Mouse (Mus musculus) frontal cortex, adult 2 months (tissue): ENCODE measurements around the gene Mum1. TPM values are rescaled to one million over a fixed set of nuclear protein-coding genes. Genes with fewer than 3 reads are reported as not detected.
"Not testable (repeated sequence)": the region's sequence is repeated elsewhere in the genome, so short reads cannot be mapped to it uniquely, and the experiment has no call there.

Experiments
- DNase-seq, 2 experiments: peaks; one replicate each; pipeline ENCODE4 v3.0.0; 2022; ENCODE audit warnings: low spot score in 1 of 2; ENCODE audit errors: extremely low spot score in 1 of 2
- polyA plus RNA-seq: library from polyadenylated mRNA; depleted of rRNA; stranded (reverse); fragments of >200 nt; gene quantifications from 2 replicates; pipeline ENCODE4 v1.2.3, GENCODE M21; 2012

Mum1 gene
- polyA plus RNA-seq, 1 experiment: 37.9 TPM

- no peak for DNase-seq
Measured at GRCm38 (mm10) chr10:80207676-80208075, 18.6 kb upstream of the Mum1 start.

- DNase-seq: no peak
Measured at GRCm38 (mm10) chr10:80208248-80208647, 18.0 kb upstream of the Mum1 start.

- peak in 1 of 2 experiments; percentile 58 for DNase-seq
Measured at GRCm38 (mm10) chr10:80208841-80209371, 17.3 kb upstream of the Mum1 start.

- DNase-seq: not testable (repeated sequence)
Measured at GRCm38 (mm10) chr10:80211547-80212103, 14.6 kb upstream of the Mum1 start.

- DNase-seq: no peak
Measured at GRCm38 (mm10) chr10:80215048-80215772, 11.0 kb upstream of the Mum1 start.

- DNase-seq: no peak
Measured at GRCm38 (mm10) chr10:80220676-80221075, 5.6 kb upstream of the Mum1 start.

GRCm38 (mm10) chr10:80223137-80223536 is 3.1 kb upstream of the Mum1 start:
- DNase-seq: not testable (repeated sequence)

GRCm38 (mm10) chr10:80226071-80226415 is 191 bp upstream of the Mum1 start:
- no peak for DNase-seq

- DNase-seq: no peak
Measured at GRCm38 (mm10) chr10:80227166-80227539, 919 bp downstream of the Mum1 start.

GRCm38 (mm10) chr10:80227877-80228775 is 1.9 kb downstream of the Mum1 start:
- DNase-seq: no peak

- no peak for DNase-seq
Measured at GRCm38 (mm10) chr10:80236145-80236825, 10.1 kb downstream of the Mum1 start.

- DNase-seq: no peak
Measured at GRCm38 (mm10) chr10:80237020-80237419, 10.8 kb downstream of the Mum1 start.

- DNase-seq: no peak
Measured at GRCm38 (mm10) chr10:80238306-80238705, 12.1 kb downstream of the Mum1 start.

GRCm38 (mm10) chr10:80239791-80240190 is 13.6 kb downstream of the Mum1 start:
- no peak for DNase-seq

GRCm38 (mm10) chr10:80242088-80242487 is 15.9 kb downstream of the Mum1 start:
- DNase-seq: no peak

- no peak for DNase-seq
Measured at GRCm38 (mm10) chr10:80242607-80243006, 16.4 kb downstream of the Mum1 start.

- no peak for DNase-seq
Measured at GRCm38 (mm10) chr10:80244791-80245399, 18.7 kb downstream of the Mum1 start.

GRCm38 (mm10) chr10:80245600-80245999 is 19.4 kb downstream of the Mum1 start:
- peak; percentile 73 to 95 for DNase-seq

- DNase-seq: peak in 1 of 2 experiments; percentile 51
Measured at GRCm38 (mm10) chr10:80247849-80248248, 21.6 kb downstream of the Mum1 start.

GRCm38 (mm10) chr10:80248437-80248836 is 22.2 kb downstream of the Mum1 start:
- DNase-seq: not testable (repeated sequence)
